Mouse (Mus musculus): Measurements from ENCODE around the gene Comtd1. TPM values are rescaled to one million over a fixed set of nuclear protein-coding genes. Genes with fewer than 3 reads are reported as not detected.
A peak's percentile ranks its signal among the peaks of the same experiment; 100 is the strongest.

Gene Comtd1
- total RNA-seq, 2 experiments from 2014 or later, result 25.4 to 27.5 TPM

- no peak for DNase-seq (ENCODE audit: low spot score in 2 of 2)
- H3K27ac ChIP-seq, result peak overlapping the region; percentile 29; the same call in 1 of the 2 replicates
- no peak for TF ChIP-seq CTCF (conservative IDR thresholded peaks at IDR 0.05)
Measured at GRCm38 (mm10) chr14:21825786-21826491, 22.8 kb downstream of the Comtd1 start.

DNA sequence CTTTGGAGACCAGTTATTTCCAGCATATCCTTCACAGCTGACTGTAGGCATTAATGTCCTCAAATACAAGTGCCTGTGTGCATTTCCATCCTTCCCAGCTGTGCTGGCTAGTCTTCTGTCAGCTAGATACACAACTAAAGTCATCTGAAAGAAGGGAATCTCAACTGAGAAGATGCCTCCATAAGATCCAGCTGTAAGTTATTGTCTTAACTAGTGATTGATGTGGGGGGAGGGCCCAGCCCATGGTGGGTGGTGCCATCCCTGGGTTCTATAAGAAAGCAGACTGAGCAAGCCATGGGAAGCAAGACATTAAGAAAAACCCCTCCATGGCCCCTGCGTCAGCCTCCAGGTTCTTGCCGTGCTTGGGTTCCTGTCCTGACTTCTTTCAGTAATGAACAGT, 23.8 kb downstream of the Comtd1 start, which contains the start of gene Vdac2:
Vdac2 (plus strand) TSS at position 301 of the 400 bp plus-strand sequence.
- DNase-seq (ENCODE audit: low spot score in 2 of 2), result no peak
- TF ChIP-seq CTCF (conservative IDR thresholded peaks at IDR 0.05), result no peak

More at GRCm38 (mm10) chr14:21825786-21826491, 22.8 kb downstream of the Comtd1 start:
- H3K4me3 ChIP-seq, result no peak overlapping the region

DNA sequence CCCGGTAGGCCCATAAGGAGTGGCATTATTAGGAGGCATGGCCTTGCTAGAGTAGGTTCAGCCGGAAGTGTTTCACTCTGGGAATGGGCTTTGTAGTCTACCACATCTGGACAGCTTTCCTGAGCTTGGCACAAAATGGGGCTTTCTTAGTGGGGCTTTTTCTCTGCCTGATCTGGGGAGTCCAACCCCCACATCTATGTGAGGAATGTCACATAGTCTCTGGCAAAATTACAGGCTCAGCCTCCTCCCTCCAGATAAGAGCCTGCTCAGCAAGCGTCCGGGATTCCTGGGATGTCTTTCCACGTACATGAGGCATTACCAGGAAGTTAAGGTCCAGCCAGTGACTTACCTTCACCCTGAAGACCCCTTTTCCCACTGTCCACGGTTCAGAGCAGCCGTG, 24.9 kb downstream of the Comtd1 start:
- DNase-seq (ENCODE audit: low spot score in 2 of 2), result no peak
- TF ChIP-seq CTCF (conservative IDR thresholded peaks at IDR 0.05), result no peak
- no peak overlapping the region for H3K4me3 ChIP-seq
- H3K27ac ChIP-seq, result no peak overlapping the region; the same call in 1 of the 2 replicates

More for the DNA sequence above, 23.8 kb downstream of the Comtd1 start, which contains the start of gene Vdac2:
- Histone ChIP-seq H3K4me3 (no peak within 1 kb of the TSS), H3K27ac (peak within 1 kb of the TSS; percentile 29; the same call in 1 of the 2 replicates)

DNA sequence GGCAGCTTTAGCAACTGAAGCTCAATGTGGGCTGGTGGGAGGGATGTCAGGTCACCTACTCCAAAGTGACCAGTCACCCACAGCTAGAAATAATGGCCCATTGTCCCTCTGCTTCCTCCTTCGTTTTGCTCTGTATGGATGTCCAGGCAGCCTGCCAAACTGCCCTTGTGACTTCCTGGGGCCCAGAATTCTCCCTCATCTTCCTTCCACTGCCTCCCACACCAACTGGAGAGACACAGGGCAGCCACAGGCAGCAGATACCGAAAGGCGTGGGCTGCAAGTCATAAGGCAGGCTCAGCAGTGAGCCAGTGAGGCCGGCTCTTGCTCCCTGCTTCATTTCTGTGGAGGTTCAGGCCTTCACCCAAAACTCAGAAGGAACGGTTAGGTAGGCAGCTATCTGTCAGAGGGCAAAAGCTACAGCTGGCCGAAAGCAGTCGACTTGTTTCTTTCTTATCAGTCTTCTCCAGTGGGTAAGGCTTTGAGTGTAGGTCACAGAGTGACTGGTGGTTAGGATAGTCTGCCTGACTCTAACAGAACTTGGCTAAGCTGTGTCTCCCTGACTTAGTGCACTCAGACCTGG, 25.9 kb downstream of the Comtd1 start:
- Histone ChIP-seq H3K27ac (peak overlapping the region; percentile 90), H3K4me3 (no peak overlapping the region; the same call in 1 of the 2 replicates)
- peak; percentile 60 to 62 for DNase-seq (ENCODE audit: low spot score in 2 of 2)
- TF ChIP-seq CTCF (conservative IDR thresholded peaks at IDR 0.05), result no peak

- Histone ChIP-seq H3K4me3 (no peak overlapping the region), H3K27ac (peak overlapping the region; percentile 90; the same call in 1 of the 2 replicates)
- no peak for DNase-seq (ENCODE audit: low spot score in 2 of 2)
- 0 out of 2 replicates have a peak, but pooled peaks have one; percentile 7 for TF ChIP-seq CTCF (conservative IDR thresholded peaks at IDR 0.05)
Measured at GRCm38 (mm10) chr14:21822307-21822706, 26.5 kb downstream of the Comtd1 start.

DNA sequence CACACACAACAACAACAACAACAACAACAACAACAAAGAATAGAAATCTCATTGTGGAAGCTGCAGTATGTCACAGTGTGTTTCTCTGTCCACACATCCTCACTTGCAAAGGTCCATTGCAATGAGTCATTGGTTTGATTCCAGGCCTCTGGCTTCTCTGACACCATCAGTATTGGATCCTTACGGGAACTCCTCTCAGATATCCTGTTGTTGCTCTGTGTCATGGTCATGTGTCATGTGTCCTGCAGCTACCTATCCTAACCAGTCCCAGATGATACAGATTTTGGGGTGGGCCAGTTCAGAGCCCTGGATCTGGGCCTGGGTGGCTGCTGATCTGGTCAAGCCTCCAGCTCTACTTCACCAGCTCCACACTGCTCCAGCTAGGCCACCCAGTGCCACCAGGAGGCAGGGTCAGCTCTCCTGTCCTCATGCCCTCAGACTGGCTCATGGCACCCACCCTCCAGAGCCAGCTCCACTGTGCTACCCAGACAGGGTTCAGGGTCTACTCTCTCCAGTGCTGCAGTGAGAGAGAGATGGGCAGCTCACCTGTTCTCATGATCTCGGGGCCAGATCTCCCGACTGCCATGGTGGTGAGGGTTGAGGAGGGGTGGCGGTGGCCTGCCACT, 27.8 kb downstream of the Comtd1 start:
- no peak overlapping the region for H3K4me3 ChIP-seq
- no peak for DNase-seq (ENCODE audit: low spot score in 2 of 2)
- no peak overlapping the region for H3K27ac ChIP-seq
- no peak for TF ChIP-seq CTCF (conservative IDR thresholded peaks at IDR 0.05)

- DNase-seq (ENCODE audit: low spot score in 2 of 2), result no peak
- no peak for TF ChIP-seq CTCF (conservative IDR thresholded peaks at IDR 0.05)
- no peak overlapping the region for H3K27ac ChIP-seq
- H3K4me3 ChIP-seq, result no peak overlapping the region
Measured at GRCm38 (mm10) chr14:21817453-21817852, 31.3 kb downstream of the Comtd1 start.

GRCm38 (mm10) chr14:21816255-21816654, 32.5 kb downstream of the Comtd1 start:
- Histone ChIP-seq H3K27ac (no peak overlapping the region), H3K4me3 (no peak overlapping the region)
- DNase-seq (ENCODE audit: low spot score in 2 of 2), result no peak
- no peak for TF ChIP-seq CTCF (conservative IDR thresholded peaks at IDR 0.05)

- no peak for DNase-seq (ENCODE audit: low spot score in 2 of 2)
- H3K27ac ChIP-seq, result no peak overlapping the region
- TF ChIP-seq CTCF (conservative IDR thresholded peaks at IDR 0.05), result no peak
- no peak overlapping the region for H3K4me3 ChIP-seq
Measured at GRCm38 (mm10) chr14:21814606-21815005, 34.2 kb downstream of the Comtd1 start.

- DNase-seq (ENCODE audit: low spot score in 2 of 2), result no peak
- no peak overlapping the region for H3K4me3 ChIP-seq
- TF ChIP-seq CTCF (conservative IDR thresholded peaks at IDR 0.05), result no peak
Measured at GRCm38 (mm10) chr14:21813847-21814246, 34.9 kb downstream of the Comtd1 start.

DNA sequence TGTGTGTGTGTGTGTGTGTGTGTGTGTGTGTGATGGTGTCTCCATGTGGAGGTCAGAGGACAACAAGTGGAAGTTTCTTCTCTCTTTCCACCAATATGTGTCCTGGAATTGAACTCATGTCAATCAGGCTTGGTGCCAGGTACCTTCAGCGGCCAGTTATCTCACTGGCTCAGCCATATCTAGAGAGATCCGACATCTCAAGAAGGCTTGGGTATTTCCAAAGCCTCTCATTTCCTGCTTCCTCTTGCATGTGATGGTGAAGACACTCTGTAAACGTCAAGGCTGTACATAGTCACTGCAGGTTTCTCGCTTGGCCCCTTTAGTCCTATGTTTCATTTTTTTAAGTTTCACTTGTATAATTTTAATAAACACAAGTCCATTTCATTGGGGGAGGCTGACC, 35.6 kb downstream of the Comtd1 start:
- no peak overlapping the region for H3K27ac ChIP-seq
- no peak for TF ChIP-seq CTCF (conservative IDR thresholded peaks at IDR 0.05)
- no peak overlapping the region for H3K4me3 ChIP-seq
- DNase-seq (ENCODE audit: low spot score in 2 of 2), result no peak

More at GRCm38 (mm10) chr14:21813847-21814246, 34.9 kb downstream of the Comtd1 start:
- no peak overlapping the region for H3K27ac ChIP-seq

DNA sequence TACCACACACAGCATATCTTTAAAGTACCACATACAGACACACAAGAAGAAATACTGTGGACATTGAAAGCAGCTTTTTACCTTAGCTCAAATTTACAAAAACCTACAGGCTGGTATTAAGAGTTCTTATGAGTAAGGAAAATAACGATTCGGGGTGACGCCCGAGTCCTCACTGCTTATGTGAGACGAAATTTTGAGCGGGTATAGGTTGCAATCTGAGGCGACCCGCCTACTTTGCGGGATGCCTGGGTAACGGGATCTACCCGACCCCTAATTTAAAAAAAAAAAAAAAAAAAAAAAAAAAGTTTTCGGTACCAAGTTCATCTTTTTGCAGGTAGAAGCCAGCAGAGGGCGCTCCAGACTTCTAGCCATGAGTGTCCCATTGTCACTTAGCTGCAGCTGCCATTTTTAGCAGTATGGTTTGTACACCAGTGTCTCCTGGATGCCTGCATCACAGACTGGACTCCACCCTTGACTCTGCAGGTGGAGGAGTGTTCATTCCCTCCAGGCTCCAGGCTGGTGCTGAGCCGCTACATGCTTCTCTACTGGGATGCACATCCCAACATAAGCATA, 36.1 kb downstream of the Comtd1 start:
- Histone ChIP-seq H3K27ac (no peak overlapping the region), H3K4me3 (no peak overlapping the region)
- peak in 1 of 2 experiments; percentile 55 for DNase-seq (ENCODE audit: low spot score in 2 of 2)
- TF ChIP-seq CTCF (conservative IDR thresholded peaks at IDR 0.05), result peak; percentile 80

Data from layer of hippocampus, adult 2 months (tissue).